Mouse (Mus musculus): ENCODE results near the gene Axdnd1. TPM values are rescaled to one million over a fixed set of nuclear protein-coding genes. Genes with fewer than 3 reads are reported as not detected.
"Not testable (repeated sequence)": the region's sequence is repeated elsewhere in the genome, so short reads cannot be mapped to it uniquely, and the experiment has no call there.

The Axdnd1 gene
- total RNA-seq, 2 experiments from 2014 or later, result 0.36 to 1.1 TPM

GRCm38 (mm10) chr1:156290016-156290415 lies 130.9 kb downstream of the Axdnd1 start:
- no peak for TF ChIP-seq CTCF (IDR thresholded peaks at IDR 0.05)
- Histone ChIP-seq H3K4me3 (no peak overlapping the region), H3K27ac (no peak overlapping the region)
- DNase-seq (ENCODE audit: extremely low spot score in 1 of 2, low spot score in 2 of 2), result no peak
- intact Hi-C loops (cut with DNase I), result no loop called here

GRCm38 (mm10) chr1:156289222-156289587 lies 131.8 kb downstream of the Axdnd1 start:
- intact Hi-C loops (cut with DNase I); H3K27ac ChIP-seq; H3K4me3 ChIP-seq; DNase-seq (ENCODE audit: extremely low spot score in 1 of 2, low spot score in 2 of 2): not testable (repeated sequence)

GRCm38 (mm10) chr1:156288556-156289221 lies 132.3 kb downstream of the Axdnd1 start:
- intact Hi-C loops (cut with DNase I), result no loop called here
- Histone ChIP-seq H3K27ac (no peak overlapping the region), H3K4me3 (no peak overlapping the region)

GRCm38 (mm10) chr1:156285541-156285896 lies 135.4 kb downstream of the Axdnd1 start:
- Histone ChIP-seq H3K27ac (peak overlapping the region; percentile 15; the same call in 1 of the 2 replicates), H3K4me3 (no peak overlapping the region)
- intact Hi-C loops (cut with DNase I), result no loop called here
- no peak for TF ChIP-seq CTCF (IDR thresholded peaks at IDR 0.05)
- DNase-seq (ENCODE audit: extremely low spot score in 1 of 2, low spot score in 2 of 2), result no peak

More at GRCm38 (mm10) chr1:156288556-156289221, 132.3 kb downstream of the Axdnd1 start:
- no peak for DNase-seq (ENCODE audit: extremely low spot score in 1 of 2, low spot score in 2 of 2)
- TF ChIP-seq CTCF (IDR thresholded peaks at IDR 0.05), result no peak

- intact Hi-C loops (cut with DNase I), result no loop called here
- peak in 1 of 2 experiments; percentile 31 for DNase-seq (ENCODE audit: extremely low spot score in 1 of 2, low spot score in 2 of 2)
- TF ChIP-seq CTCF (IDR thresholded peaks at IDR 0.05), result no peak
- H3K27ac ChIP-seq, result no peak overlapping the region; the same call in 1 of the 2 replicates
- no peak overlapping the region for H3K4me3 ChIP-seq
These were observed 136.0 kb downstream of the Axdnd1 start for GRCm38 (mm10) chr1:156284851-156285540.

- DNase-seq (ENCODE audit: extremely low spot score in 1 of 2, low spot score in 2 of 2), result no peak
- Histone ChIP-seq H3K27ac (no peak overlapping the region), H3K4me3 (no peak overlapping the region)
- no peak for TF ChIP-seq CTCF (IDR thresholded peaks at IDR 0.05)
- intact Hi-C loops (cut with DNase I), result no loop called here
These were observed 136.8 kb downstream of the Axdnd1 start for GRCm38 (mm10) chr1:156284207-156284606.

GRCm38 (mm10) chr1:156280131-156280530 lies 140.8 kb downstream of the Axdnd1 start:
- H3K4me3 ChIP-seq, result no peak overlapping the region
- DNase-seq (ENCODE audit: extremely low spot score in 1 of 2, low spot score in 2 of 2), result no peak
- intact Hi-C loops (cut with DNase I), result no loop called here
- TF ChIP-seq CTCF (IDR thresholded peaks at IDR 0.05), result no peak
- H3K27ac ChIP-seq, result no peak overlapping the region

- no peak overlapping the region for H3K27ac ChIP-seq
- DNase-seq (ENCODE audit: extremely low spot score in 1 of 2, low spot score in 2 of 2), result no peak
- no peak for TF ChIP-seq CTCF (IDR thresholded peaks at IDR 0.05)
- no peak overlapping the region for H3K4me3 ChIP-seq
- intact Hi-C loops (cut with DNase I), result no loop called here
These were observed 147.3 kb downstream of the Axdnd1 start for GRCm38 (mm10) chr1:156273647-156274046.

Other genes with a start within 250 kb of the Axdnd1 start
- gene Fam163a, start 216.1 kb downstream of the Axdnd1 start, total RNA-seq (2021), result 1 to 10 TPM; 8.0 to 8.4 TPM
- 1 to 10 TPM; 2.7 to 2.9 TPM for gene Tdrd5, start 117.5 kb downstream of the Axdnd1 start, total RNA-seq (2021)
- gene Nphs2, start 110.4 kb downstream of the Axdnd1 start, total RNA-seq (2021), result under 1 TPM; 0.51 to 0.70 TPM
- gene Gm2000, start 55.1 kb downstream of the Axdnd1 start, total RNA-seq (2021), result 100 to 1,000 TPM; 298 to 346 TPM
- gene Soat1, start 53.2 kb upstream of the Axdnd1 start, total RNA-seq (2021), result 10 to 100 TPM; 40.8 to 48.5 TPM
- gene Gm10031, start 102.9 kb upstream of the Axdnd1 start, total RNA-seq (2021), result 10 to 100 TPM; 43.3 to 44.5 TPM
- 10 to 100 TPM; 63.5 to 73.9 TPM for gene Abl2, start 137.6 kb upstream of the Axdnd1 start, total RNA-seq (2021)

All from left cerebral cortex, adult 2 months (tissue).